Mouse (Mus musculus): ENCODE results near the gene Acsm4.

DNA sequence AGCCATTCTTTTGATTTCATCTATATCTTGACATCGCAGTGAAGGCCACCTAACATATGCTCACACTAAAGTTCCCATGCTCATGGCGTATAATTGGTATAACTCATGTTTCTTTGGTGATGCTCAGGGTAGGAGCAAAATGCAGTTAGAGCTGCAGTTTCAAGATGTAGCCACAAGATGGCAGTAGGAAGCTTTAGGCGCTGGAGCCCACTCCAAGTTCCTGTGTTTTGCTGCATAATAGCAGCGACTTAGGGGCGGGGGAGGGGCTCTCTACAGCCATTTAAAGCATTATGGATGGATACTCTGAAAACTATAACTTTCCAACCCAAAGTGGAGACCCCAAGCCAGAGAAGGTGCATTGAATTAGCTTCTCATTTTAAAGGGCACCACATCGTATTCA, 16.4 kb upstream of the Acsm4 start:
- TF ChIP-seq CTCF (IDR thresholded peaks at IDR 0.05; ENCODE audit: insufficient read depth, low read depth, low read length), result peak; percentile 9; the same call in 1 of the 2 replicates
- no peak for TF ChIP-seq POLR2A (IDR thresholded peaks at IDR 0.05; ENCODE audit: insufficient read depth, low read depth, low read length)

Data from olfactory bulb, adult 2 months (tissue).